ENCODE assay signal across 18 mouse cellular contexts in genomic region chr9:121631946-121632345, GRCm38 (mm10). TPM values are rescaled to one million over a fixed set of nuclear protein-coding genes. Genes with fewer than 3 reads are reported as not detected.
DNase-seq lines count a peak whose midpoint lies in the region; ATAC-seq lines count a peak whose summit lies in the region.
"Had no signal": no experiment of that assay in that cellular context is flagged by ENCODE, and none has a peak within 500 bp of the region (broad histone marks: within the 10 kb centered on the region; RNA-seq: fewer than 3 reads in every experiment).

No protein-coding gene starts in this region.

- H3K4me1 ChIP-seq in heart, embryonic 10.5 days, result peaks cover 10% of the 10 kb centered on the region
- no peaks in the 10 kb centered on the region for H3K4me1 ChIP-seq in midbrain, embryonic 11.5 days (ENCODE audit: control insufficient read depth, insufficient read depth, low read length)
- peaks cover 2% of the 10 kb centered on the region; the same call in 1 of the 2 replicates for H3K4me1 ChIP-seq in midbrain, embryonic 10.5 days
- H3K4me1 ChIP-seq in intestine, embryonic 16.5 days (ENCODE audit: control insufficient read depth, insufficient read depth, low read length), result peaks cover 10% of the 10 kb centered on the region
- H3K4me1 ChIP-seq: forebrain, embryonic 13.5 days; hindbrain, embryonic 13.5 days; midbrain, embryonic 15.5 days had no signal

- no peak overlapping the region for H3K4me3 ChIP-seq in heart, embryonic 10.5 days
- no peak overlapping the region for H3K4me3 ChIP-seq in midbrain, embryonic 11.5 days (ENCODE audit: low read depth, low read length)
- H3K4me3 ChIP-seq in midbrain, embryonic 10.5 days, result no peak overlapping the region
- no peak overlapping the region for H3K4me3 ChIP-seq in intestine, embryonic 16.5 days (ENCODE audit: low read length)
- H3K4me3 ChIP-seq: forebrain, embryonic 13.5 days; hindbrain, embryonic 13.5 days; limb, embryonic 12.5 days; midbrain, embryonic 15.5 days had no signal

- peak; percentile 24 to 41 for DNase-seq in heart, adult 9 months (ENCODE audit: low spot score in 2 of 2)
- DNase-seq in heart, embryonic 10.5 days (ENCODE audit: low spot score), result no peak
- peak; percentile 71 for DNase-seq in midbrain, embryonic 11.5 days (ENCODE audit: low spot score, missing footprints)
- no peak for DNase-seq in midbrain, embryonic 10.5 days (ENCODE audit: low spot score)
- no peak for DNase-seq in testis, postnatal 10 days (ENCODE audit: low spot score)
- no peak for DNase-seq in urinary bladder, adult 2 months (ENCODE audit: low spot score)
- DNase-seq: adrenal gland, postnatal 14 days; cerebellum, adult 9-11 months; kidney, adult 18-20 months; right cerebral cortex, postnatal 25 days had no signal

- no peak overlapping the region for H3K4me2 ChIP-seq in midbrain, embryonic 11.5 days
- H3K4me2 ChIP-seq in intestine, embryonic 16.5 days (ENCODE audit: low read depth, low read length), result no peak overlapping the region
- H3K4me2 ChIP-seq: forebrain, embryonic 13.5 days; hindbrain, embryonic 13.5 days; limb, embryonic 12.5 days; midbrain, embryonic 15.5 days had no signal

- ATAC-seq in midbrain, embryonic 11.5 days (ENCODE audit: low FRiP score), result no peak
- ATAC-seq in intestine, embryonic 16.5 days, result peak; percentile 59
- ATAC-seq: forebrain, embryonic 13.5 days; midbrain, embryonic 15.5 days had no signal

- no peak overlapping the region for H3K27ac ChIP-seq in heart, embryonic 10.5 days
- H3K27ac ChIP-seq in midbrain, embryonic 11.5 days (ENCODE audit: low read depth, low read length), result no peak overlapping the region
- H3K27ac ChIP-seq in midbrain, embryonic 10.5 days (replicated peaks), result no peak overlapping the region
- H3K27ac ChIP-seq in intestine, embryonic 16.5 days (ENCODE audit: low read length), result no peak overlapping the region
- H3K27ac ChIP-seq: forebrain, embryonic 13.5 days; hindbrain, embryonic 13.5 days; limb, embryonic 12.5 days; midbrain, embryonic 15.5 days had no signal

- 28% methylated on average over 4 of the region's 4 CpGs for WGBS in heart, embryonic 10.5 days
- 80% methylated on average over 4 of the region's 4 CpGs for WGBS in midbrain, embryonic 11.5 days
- 63% methylated on average over 4 of the region's 4 CpGs for WGBS in midbrain, embryonic 10.5 days
- WGBS in intestine, embryonic 16.5 days, result 49% methylated on average over 4 of the region's 4 CpGs

- no peaks in the 10 kb centered on the region for H3K9me3 ChIP-seq in heart, embryonic 10.5 days
- no peaks in the 10 kb centered on the region for H3K9me3 ChIP-seq in midbrain, embryonic 11.5 days (ENCODE audit: control insufficient read depth, low read length)
- no peaks in the 10 kb centered on the region for H3K9me3 ChIP-seq in midbrain, embryonic 10.5 days (replicated peaks)
- H3K9me3 ChIP-seq in intestine, embryonic 16.5 days (ENCODE audit: control insufficient read depth, low read length), result no peaks in the 10 kb centered on the region
- H3K9me3 ChIP-seq: forebrain, embryonic 13.5 days; hindbrain, embryonic 13.5 days; limb, embryonic 12.5 days; midbrain, embryonic 15.5 days had no signal

- no peak overlapping the region for H3K9ac ChIP-seq in midbrain, embryonic 11.5 days (ENCODE audit: low read length)
- no peak overlapping the region for H3K9ac ChIP-seq in intestine, embryonic 16.5 days (ENCODE audit: low read depth, low read length)
- H3K9ac ChIP-seq: forebrain, embryonic 13.5 days; hindbrain, embryonic 13.5 days; limb, embryonic 12.5 days; midbrain, embryonic 15.5 days had no signal

- peaks cover 24% of the 10 kb centered on the region for H3K27me3 ChIP-seq in heart, embryonic 10.5 days (ENCODE audit: insufficient read depth, poor library complexity, severe bottlenecking)
- H3K27me3 ChIP-seq in midbrain, embryonic 11.5 days (ENCODE audit: control insufficient read depth, insufficient read depth, low read length), result no peaks in the 10 kb centered on the region
- peaks cover 12% of the 10 kb centered on the region for H3K27me3 ChIP-seq in midbrain, embryonic 10.5 days (ENCODE audit: low read depth, poor library complexity, severe bottlenecking)
- no peaks in the 10 kb centered on the region for H3K27me3 ChIP-seq in intestine, embryonic 16.5 days (replicated peaks; ENCODE audit: control insufficient read depth, insufficient read depth, low read length)
- H3K27me3 ChIP-seq: midbrain, embryonic 15.5 days had no signal

- no peaks in the 10 kb centered on the region for H3K36me3 ChIP-seq in heart, embryonic 10.5 days
- no peaks in the 10 kb centered on the region for H3K36me3 ChIP-seq in midbrain, embryonic 11.5 days (ENCODE audit: control insufficient read depth, insufficient read depth, low read length)
- no peaks in the 10 kb centered on the region for H3K36me3 ChIP-seq in midbrain, embryonic 10.5 days
- no peaks in the 10 kb centered on the region for H3K36me3 ChIP-seq in intestine, embryonic 16.5 days (ENCODE audit: control insufficient read depth, insufficient read depth, low read length)
- H3K36me3 ChIP-seq: hindbrain, embryonic 13.5 days; limb, embryonic 12.5 days; midbrain, embryonic 15.5 days had no signal

RNA-seq across cellular contexts. Expression of gene Lyzl4, which starts 9.9 kb away (rescaled TPM):
- polyA plus RNA-seq in heart, embryonic 10.5 days (2016; fragmentation: Nextera tagmentation; extraction: Ambion mirVana), result not detected in 2 replicates
- 0.22 TPM in 1 of 2 replicates, not detected in the other for polyA plus RNA-seq in midbrain, embryonic 11.5 days (2014; fragmentation: Nextera tagmentation; extraction: Ambion mirVana)
- polyA plus RNA-seq in midbrain, embryonic 10.5 days (2016; fragmentation: Nextera tagmentation; extraction: Ambion mirVana), result not detected in 2 replicates
- polyA plus RNA-seq in intestine, embryonic 16.5 days (2015; fragmentation: Nextera tagmentation; extraction: Ambion mirVana), result not detected in 2 replicates
- 0.63 and 0.73 TPM in 2 replicates for polyA plus RNA-seq in urinary bladder, adult 2 months (2012; rRNA removed)
- polyA plus RNA-seq: forebrain, embryonic 13.5 days; heart, embryonic 14.5 days; hindbrain, embryonic 13.5 days; limb, embryonic 12.5 days; lung, embryonic 16.5 days; neural tube, embryonic 11.5 days had no signal

RNA-seq across cellular contexts. Expression of gene Vipr1, which starts 10.6 kb away (rescaled TPM):
- 0.30 and 0.63 TPM in 2 replicates for polyA plus RNA-seq in heart, embryonic 10.5 days (2016; fragmentation: Nextera tagmentation; extraction: Ambion mirVana)
- polyA plus RNA-seq in midbrain, embryonic 11.5 days (2014; fragmentation: Nextera tagmentation; extraction: Ambion mirVana), result 0.41 and 0.44 TPM in 2 replicates
- polyA plus RNA-seq in midbrain, embryonic 10.5 days (2016; fragmentation: Nextera tagmentation; extraction: Ambion mirVana), result 0.35 and 0.80 TPM in 2 replicates
- polyA plus RNA-seq in intestine, embryonic 16.5 days (2015; fragmentation: Nextera tagmentation; extraction: Ambion mirVana), result 6.8 and 8.9 TPM in 2 replicates
- polyA plus RNA-seq in urinary bladder, adult 2 months (2012; rRNA removed), result 2.6 and 3.0 TPM in 2 replicates

Comparison
In these comparisons a context has a peak if more than half of its experiments do, and no peak if none do; other contexts are left out.
1. DNase-seq: peak in heart, adult 9 months (2 of 2) and midbrain, embryonic 11.5 days (single experiment); none in heart, embryonic 10.5 days (single experiment), midbrain, embryonic 10.5 days (single experiment), testis, postnatal 10 days (single experiment) and urinary bladder, adult 2 months (single experiment).